Mouse (Mus musculus): ENCODE data around the gene Neurod2. TPM values are rescaled to one million over a fixed set of nuclear protein-coding genes. Genes with fewer than 3 reads are reported as not detected.

Gene Neurod2
- polyA plus RNA-seq, 1 experiment from 2014 or later: 16.3 TPM

GRCm38 (mm10) chr11:98328371-98329069 is 928 bp downstream of the Neurod2 start:
- Histone ChIP-seq H3K4me2 (peak overlapping the region; percentile 47), H3K4me3 (replicated peaks) (peak overlapping the region; percentile 43), H3K9me3 (replicated peaks) (no peaks in the 10 kb centered on the region), H3K4me1 (peaks cover 29% of the 10 kb centered on the region), H3K27me3 (replicated peaks) (peaks cover 94% of the 10 kb centered on the region), H3K9ac (replicated peaks) (peak overlapping the region; percentile 47), H3K36me3 (no peaks in the 10 kb centered on the region), H3K27ac (replicated peaks) (peak overlapping the region; percentile 82)
- under 1% methylated on average over 50 of the region's 56 CpGs for WGBS
- no peak for ATAC-seq (ENCODE audit: low FRiP score)

- Histone ChIP-seq H3K36me3 (no peaks in the 10 kb centered on the region), H3K27me3 (replicated peaks) (peaks cover 94% of the 10 kb centered on the region), H3K4me1 (peaks cover 25% of the 10 kb centered on the region), H3K27ac (replicated peaks) (peak overlapping the region; percentile 82), H3K4me2 (peak overlapping the region; percentile 47), H3K9ac (replicated peaks) (peak overlapping the region; percentile 47), H3K4me3 (replicated peaks) (peak overlapping the region; percentile 43), H3K9me3 (replicated peaks) (no peaks in the 10 kb centered on the region)
- no peak for ATAC-seq (ENCODE audit: low FRiP score)
- WGBS: under 1% methylated on average over 35 of the region's 35 CpGs
These were observed 1.4 kb downstream of the Neurod2 start for GRCm38 (mm10) chr11:98328031-98328370.

GRCm38 (mm10) chr11:98327136-98328030 is 2.1 kb downstream of the Neurod2 start:
- Histone ChIP-seq H3K4me1 (peaks cover 25% of the 10 kb centered on the region), H3K36me3 (no peaks in the 10 kb centered on the region), H3K27ac (replicated peaks) (peak overlapping the region; percentile 82), H3K4me3 (replicated peaks) (peak overlapping the region; percentile 43), H3K9ac (replicated peaks) (no peak overlapping the region), H3K27me3 (replicated peaks) (peaks cover 94% of the 10 kb centered on the region), H3K4me2 (peak overlapping the region; percentile 47), H3K9me3 (replicated peaks) (no peaks in the 10 kb centered on the region)
- no peak for ATAC-seq (ENCODE audit: low FRiP score)
- whole genome bisulfite sequencing: under 1% methylated on average over 96 of the region's 97 CpGs

GRCm38 (mm10) chr11:98326741-98327135 is 2.7 kb downstream of the Neurod2 start:
- Histone ChIP-seq H3K9me3 (replicated peaks) (no peaks in the 10 kb centered on the region), H3K27me3 (replicated peaks) (peaks cover 93% of the 10 kb centered on the region), H3K4me2 (peak overlapping the region; percentile 47), H3K36me3 (no peaks in the 10 kb centered on the region), H3K9ac (replicated peaks) (no peak overlapping the region), H3K4me1 (peaks cover 25% of the 10 kb centered on the region), H3K4me3 (replicated peaks) (peak overlapping the region; percentile 43), H3K27ac (replicated peaks) (peak overlapping the region; percentile 82; the same call in 1 of the 2 replicates)
- under 1% methylated on average over 19 of the region's 19 CpGs for WGBS
- no peak for ATAC-seq (ENCODE audit: low FRiP score)

GRCm38 (mm10) chr11:98325821-98326218 is 3.6 kb downstream of the Neurod2 start:
- Histone ChIP-seq H3K4me2 (peak overlapping the region; percentile 47), H3K36me3 (no peaks in the 10 kb centered on the region), H3K4me3 (replicated peaks) (peak overlapping the region; percentile 19), H3K27me3 (replicated peaks) (peaks cover 95% of the 10 kb centered on the region), H3K9me3 (replicated peaks) (no peaks in the 10 kb centered on the region), H3K9ac (replicated peaks) (no peak overlapping the region; the same call in 1 of the 2 replicates), H3K4me1 (peaks cover 31% of the 10 kb centered on the region), H3K27ac (replicated peaks) (no peak overlapping the region; the same call in 1 of the 2 replicates)
- WGBS: 3% methylated on average over 22 of the region's 22 CpGs
- ATAC-seq (ENCODE audit: low FRiP score): no peak

- ATAC-seq (ENCODE audit: low FRiP score): no peak
These were observed 4.1 kb downstream of the Neurod2 start for GRCm38 (mm10) chr11:98325191-98325820.

GRCm38 (mm10) chr11:98323933-98324332 is 5.5 kb downstream of the Neurod2 start:
- Histone ChIP-seq H3K27ac (replicated peaks) (no peak overlapping the region), H3K9ac (replicated peaks) (0 out of 2 replicates have a peak overlapping the region, but pooled peaks have one; percentile 10), H3K4me2 (0 out of 2 replicates have a peak overlapping the region, but pooled peaks have one; percentile 13), H3K27me3 (replicated peaks) (peaks cover 95% of the 10 kb centered on the region), H3K4me1 (peaks cover 37% of the 10 kb centered on the region), H3K36me3 (no peaks in the 10 kb centered on the region), H3K9me3 (replicated peaks) (no peaks in the 10 kb centered on the region), H3K4me3 (replicated peaks) (no peak overlapping the region)
- no peak for ATAC-seq (ENCODE audit: low FRiP score)
- 1% methylated on average over 9 of the region's 9 CpGs for WGBS

More at GRCm38 (mm10) chr11:98325191-98325820, 4.1 kb downstream of the Neurod2 start:
- 7% methylated on average over 14 of the region's 14 CpGs for WGBS
- no peak overlapping the region; the same call in 1 of the 2 replicates for H3K27ac ChIP-seq (replicated peaks)
- H3K9me3 ChIP-seq (replicated peaks): no peaks in the 10 kb centered on the region
- H3K36me3 ChIP-seq: no peaks in the 10 kb centered on the region
- H3K4me2 ChIP-seq: peak overlapping the region; percentile 47
- H3K4me3 ChIP-seq (replicated peaks): peak overlapping the region; percentile 19
- no peak overlapping the region; the same call in 1 of the 2 replicates for H3K9ac ChIP-seq (replicated peaks)
- peaks cover 36% of the 10 kb centered on the region for H3K4me1 ChIP-seq
- peaks cover 95% of the 10 kb centered on the region for H3K27me3 ChIP-seq (replicated peaks)

- no peak for ATAC-seq (ENCODE audit: low FRiP score)
- Histone ChIP-seq H3K4me2 (no peak overlapping the region), H3K36me3 (no peaks in the 10 kb centered on the region), H3K9ac (replicated peaks) (no peak overlapping the region), H3K9me3 (replicated peaks) (no peaks in the 10 kb centered on the region), H3K4me3 (replicated peaks) (no peak overlapping the region), H3K4me1 (peaks cover 37% of the 10 kb centered on the region), H3K27ac (replicated peaks) (no peak overlapping the region), H3K27me3 (replicated peaks) (peaks cover 96% of the 10 kb centered on the region)
- 2% methylated on average over 9 of the region's 10 CpGs for whole genome bisulfite sequencing
These were observed 6.1 kb downstream of the Neurod2 start for GRCm38 (mm10) chr11:98323136-98323866.

- peaks cover 96% of the 10 kb centered on the region for H3K27me3 ChIP-seq (replicated peaks)
- H3K27ac ChIP-seq (replicated peaks): no peak overlapping the region
- WGBS: 9% methylated on average over 1 of the region's 1 CpGs
- ATAC-seq (ENCODE audit: low FRiP score): no peak
- H3K9me3 ChIP-seq (replicated peaks): no peaks in the 10 kb centered on the region
- H3K4me1 ChIP-seq: peaks cover 32% of the 10 kb centered on the region
- no peak overlapping the region for H3K4me3 ChIP-seq (replicated peaks)
- H3K36me3 ChIP-seq: no peaks in the 10 kb centered on the region
- H3K9ac ChIP-seq (replicated peaks): no peak overlapping the region
- no peak overlapping the region for H3K4me2 ChIP-seq
These were observed 7.3 kb downstream of the Neurod2 start for GRCm38 (mm10) chr11:98322159-98322558.

GRCm38 (mm10) chr11:98321677-98322003 is 7.8 kb downstream of the Neurod2 start:
- ATAC-seq (ENCODE audit: low FRiP score): no peak
- Histone ChIP-seq H3K4me3 (replicated peaks) (no peak overlapping the region), H3K4me2 (no peak overlapping the region), H3K9ac (replicated peaks) (no peak overlapping the region), H3K9me3 (replicated peaks) (no peaks in the 10 kb centered on the region), H3K27ac (replicated peaks) (0 out of 2 replicates have a peak overlapping the region, but pooled peaks have one; percentile 23), H3K4me1 (peaks cover 31% of the 10 kb centered on the region), H3K27me3 (replicated peaks) (peaks cover 96% of the 10 kb centered on the region), H3K36me3 (no peaks in the 10 kb centered on the region)
- 5% methylated on average over 5 of the region's 5 CpGs for WGBS
